Mouse (Mus musculus): ENCODE measurements around the gene Shank2. TPM values are rescaled to one million over a fixed set of nuclear protein-coding genes. Genes with fewer than 3 reads are reported as not detected.

Shank2 gene
- polyA plus RNA-seq, 1 experiment: 0.70 TPM

- H3K79me2 ChIP-seq (ENCODE audit: control insufficient read depth, insufficient read depth): no peaks in the 10 kb centered on the region
- no peaks in the 10 kb centered on the region for H3K79me3 ChIP-seq (ENCODE audit: low read depth)
- no peaks in the 10 kb centered on the region for H3K36me3 ChIP-seq (ENCODE audit: control insufficient read depth, insufficient read depth)
- H3K4me3 ChIP-seq (ENCODE audit: insufficient read depth, poor library complexity, severe bottlenecking): no peak overlapping the region
- TF ChIP-seq CTCF (IDR thresholded peaks at IDR 0.05; ENCODE audit: control insufficient read depth, insufficient read depth, insufficient read length) (no peak), MYOD1 (IDR thresholded peaks at IDR 0.05; ENCODE audit: control insufficient read depth, insufficient read length, low read depth) (no peak), USF1 (IDR thresholded peaks at IDR 0.05; ENCODE audit: low read depth) (no peak), FOSL1 (IDR thresholded peaks at IDR 0.05; ENCODE audit: insufficient read depth, low read length, poor library complexity, severe bottlenecking) (no peak), CEBPB (IDR thresholded peaks at IDR 0.05; ENCODE audit: low read depth) (no peak), MAX (IDR thresholded peaks at IDR 0.05) (no peak), MYOG (IDR thresholded peaks at IDR 0.05; ENCODE audit: control insufficient read depth, extremely low read depth, insufficient read length) (no peak)
- no peaks in the 10 kb centered on the region for H3K27me3 ChIP-seq (ENCODE audit: control insufficient read depth, insufficient read depth, insufficient read length)
- H3ac ChIP-seq (ENCODE audit: control insufficient read depth, insufficient read length, low read depth): no peak overlapping the region
These were observed 299.9 kb downstream of the Shank2 start for GRCm38 (mm10) chr7:144301646-144302045.

- H3K79me3 ChIP-seq (ENCODE audit: low read depth): no peaks in the 10 kb centered on the region
- H3K4me3 ChIP-seq (ENCODE audit: insufficient read depth, poor library complexity, severe bottlenecking): no peak overlapping the region
- no peak overlapping the region for H3ac ChIP-seq (ENCODE audit: control insufficient read depth, insufficient read length, low read depth)
- H3K27me3 ChIP-seq (ENCODE audit: control insufficient read depth, insufficient read depth, insufficient read length): no peaks in the 10 kb centered on the region
- no peak for TF ChIP-seq CEBPB (IDR thresholded peaks at IDR 0.05; ENCODE audit: low read depth)
- no peak for TF ChIP-seq MAX (IDR thresholded peaks at IDR 0.05)
- no peak for TF ChIP-seq MYOG (IDR thresholded peaks at IDR 0.05; ENCODE audit: control insufficient read depth, extremely low read depth, insufficient read length)
- TF ChIP-seq USF1 (IDR thresholded peaks at IDR 0.05; ENCODE audit: low read depth): no peak
- TF ChIP-seq MYOD1 (IDR thresholded peaks at IDR 0.05; ENCODE audit: control insufficient read depth, insufficient read length, low read depth): no peak
- TF ChIP-seq CTCF (IDR thresholded peaks at IDR 0.05; ENCODE audit: control insufficient read depth, insufficient read depth, insufficient read length): no peak
- no peak for TF ChIP-seq FOSL1 (IDR thresholded peaks at IDR 0.05; ENCODE audit: insufficient read depth, low read length, poor library complexity, severe bottlenecking)
- no peaks in the 10 kb centered on the region for H3K36me3 ChIP-seq (ENCODE audit: control insufficient read depth, insufficient read depth)
- H3K79me2 ChIP-seq (ENCODE audit: control insufficient read depth, insufficient read depth): no peaks in the 10 kb centered on the region
These were observed 300.8 kb downstream of the Shank2 start for GRCm38 (mm10) chr7:144302498-144302897.

- Histone ChIP-seq H3K36me3 (ENCODE audit: control insufficient read depth, insufficient read depth) (no peaks in the 10 kb centered on the region), H3K79me3 (ENCODE audit: low read depth) (no peaks in the 10 kb centered on the region), H3K27me3 (ENCODE audit: control insufficient read depth, insufficient read depth, insufficient read length) (peaks cover 6% of the 10 kb centered on the region), H3K4me3 (ENCODE audit: insufficient read depth, poor library complexity, severe bottlenecking) (no peak overlapping the region), H3K79me2 (ENCODE audit: control insufficient read depth, insufficient read depth) (no peaks in the 10 kb centered on the region), H3ac (ENCODE audit: control insufficient read depth, insufficient read length, low read depth) (no peak overlapping the region)
- TF ChIP-seq MYOD1 (IDR thresholded peaks at IDR 0.05; ENCODE audit: control insufficient read depth, insufficient read length, low read depth) (no peak), CTCF (IDR thresholded peaks at IDR 0.05; ENCODE audit: control insufficient read depth, insufficient read depth, insufficient read length) (no peak), MYOG (IDR thresholded peaks at IDR 0.05; ENCODE audit: control insufficient read depth, extremely low read depth, insufficient read length) (no peak), CEBPB (IDR thresholded peaks at IDR 0.05; ENCODE audit: low read depth) (no peak), MAX (IDR thresholded peaks at IDR 0.05) (no peak), USF1 (IDR thresholded peaks at IDR 0.05; ENCODE audit: low read depth) (no peak), FOSL1 (IDR thresholded peaks at IDR 0.05; ENCODE audit: insufficient read depth, low read length, poor library complexity, severe bottlenecking) (no peak)
These were observed 306.2 kb downstream of the Shank2 start for GRCm38 (mm10) chr7:144307853-144308409.

GRCm38 (mm10) chr7:144314438-144315105 is 312.8 kb downstream of the Shank2 start:
- TF ChIP-seq MYOD1 (IDR thresholded peaks at IDR 0.05; ENCODE audit: control insufficient read depth, insufficient read length, low read depth): no peak
- TF ChIP-seq CEBPB (IDR thresholded peaks at IDR 0.05; ENCODE audit: low read depth): no peak
- TF ChIP-seq FOSL1 (IDR thresholded peaks at IDR 0.05; ENCODE audit: insufficient read depth, low read length, poor library complexity, severe bottlenecking): no peak
- no peak for TF ChIP-seq CTCF (IDR thresholded peaks at IDR 0.05; ENCODE audit: control insufficient read depth, insufficient read depth, insufficient read length)
- TF ChIP-seq MAX (IDR thresholded peaks at IDR 0.05): no peak
- Histone ChIP-seq H3K36me3 (ENCODE audit: control insufficient read depth, insufficient read depth) (no peaks in the 10 kb centered on the region), H3K79me3 (ENCODE audit: low read depth) (no peaks in the 10 kb centered on the region), H3K4me3 (ENCODE audit: insufficient read depth, poor library complexity, severe bottlenecking) (no peak overlapping the region), H3K79me2 (ENCODE audit: control insufficient read depth, insufficient read depth) (no peaks in the 10 kb centered on the region), H3ac (ENCODE audit: control insufficient read depth, insufficient read length, low read depth) (no peak overlapping the region), H3K27me3 (ENCODE audit: control insufficient read depth, insufficient read depth, insufficient read length) (peaks cover 22% of the 10 kb centered on the region)

- no peaks in the 10 kb centered on the region for H3K36me3 ChIP-seq (ENCODE audit: control insufficient read depth, insufficient read depth)
- no peaks in the 10 kb centered on the region for H3K79me3 ChIP-seq (ENCODE audit: low read depth)
- H3K79me2 ChIP-seq (ENCODE audit: control insufficient read depth, insufficient read depth): no peaks in the 10 kb centered on the region
- H3ac ChIP-seq (ENCODE audit: control insufficient read depth, insufficient read length, low read depth): no peak overlapping the region
- H3K4me3 ChIP-seq (ENCODE audit: insufficient read depth, poor library complexity, severe bottlenecking): no peak overlapping the region
- peaks cover 25% of the 10 kb centered on the region for H3K27me3 ChIP-seq (ENCODE audit: control insufficient read depth, insufficient read depth, insufficient read length)
- TF ChIP-seq USF1 (IDR thresholded peaks at IDR 0.05; ENCODE audit: low read depth) (no peak), MYOD1 (IDR thresholded peaks at IDR 0.05; ENCODE audit: control insufficient read depth, insufficient read length, low read depth) (no peak), MYOG (IDR thresholded peaks at IDR 0.05; ENCODE audit: control insufficient read depth, extremely low read depth, insufficient read length) (no peak), CTCF (IDR thresholded peaks at IDR 0.05; ENCODE audit: control insufficient read depth, insufficient read depth, insufficient read length) (no peak), FOSL1 (IDR thresholded peaks at IDR 0.05; ENCODE audit: insufficient read depth, low read length, poor library complexity, severe bottlenecking) (no peak), MAX (IDR thresholded peaks at IDR 0.05) (no peak), CEBPB (IDR thresholded peaks at IDR 0.05; ENCODE audit: low read depth) (no peak)
These were observed 314.5 kb downstream of the Shank2 start for GRCm38 (mm10) chr7:144316224-144316623.
